Comparison of ENCODE assay signal across 16 mouse cellular contexts in the genomic region with DNA sequence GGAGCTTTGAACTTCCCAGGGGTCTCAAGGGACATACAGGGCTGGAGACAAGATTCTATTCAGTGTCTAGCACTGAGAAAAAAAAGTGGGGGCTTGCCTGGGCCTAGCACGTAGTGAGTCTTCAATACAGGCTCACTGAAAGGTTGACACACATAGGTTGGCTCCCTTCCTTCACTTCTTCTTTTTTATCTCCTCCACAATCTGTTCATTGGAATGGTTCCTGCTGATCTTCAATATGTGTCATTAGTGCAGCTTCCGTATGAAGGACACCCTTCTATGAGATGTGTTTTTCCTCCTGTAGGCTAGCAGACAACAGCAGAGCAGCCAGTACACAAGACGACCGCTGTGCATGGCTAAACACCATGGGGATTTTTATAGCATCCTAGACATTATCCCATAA.
"Had no signal": no experiment of that assay in that cellular context is flagged by ENCODE, and none has a peak within 500 bp of the region (broad histone marks: within the 10 kb centered on the region; RNA-seq: fewer than 3 reads in every experiment).

No protein-coding gene starts in this region.

- ATAC-seq: liver, embryonic 12.5 days; midbrain, embryonic 16.5 days had no signal

- H3K36me3 ChIP-seq: limb, embryonic 10.5 days; limb, embryonic 13.5 days; liver, embryonic 12.5 days; liver, embryonic 15.5 days; lung, embryonic 15.5 days; midbrain, embryonic 12.5 days; neural tube, embryonic 13.5 days had no signal

- H3K4me1 ChIP-seq: midbrain, embryonic 12.5 days; neural tube, embryonic 13.5 days had no signal

- H3K4me3 ChIP-seq: limb, embryonic 10.5 days; limb, embryonic 13.5 days; liver, embryonic 12.5 days; liver, embryonic 15.5 days; lung, embryonic 15.5 days; midbrain, embryonic 12.5 days; myocyte; neural tube, embryonic 13.5 days had no signal

- DNase-seq: kidney, adult 9 months; kidney, postnatal 14 days; kidney, postnatal 4 days; liver; retina, postnatal 1 day; thymus, adult 18-20 months; thymus, postnatal 36 days had no signal

- H3K9ac ChIP-seq: limb, embryonic 13.5 days; liver, embryonic 12.5 days; liver, embryonic 15.5 days; lung, embryonic 15.5 days; midbrain, embryonic 12.5 days; neural tube, embryonic 13.5 days had no signal

- H3K27me3 ChIP-seq: limb, embryonic 13.5 days; lung, embryonic 15.5 days; midbrain, embryonic 12.5 days; neural tube, embryonic 13.5 days had no signal

- H3K9me3 ChIP-seq: limb, embryonic 10.5 days; limb, embryonic 13.5 days; liver, embryonic 12.5 days; liver, embryonic 15.5 days; lung, embryonic 15.5 days; midbrain, embryonic 12.5 days; neural tube, embryonic 13.5 days had no signal

- H3K27ac ChIP-seq: limb, embryonic 10.5 days; limb, embryonic 13.5 days; liver, embryonic 12.5 days; liver, embryonic 15.5 days; lung, embryonic 15.5 days; midbrain, embryonic 12.5 days; neural tube, embryonic 13.5 days had no signal
